Mouse (Mus musculus): ENCODE results near the gene Hoxd9. TPM values are rescaled to one million over a fixed set of nuclear protein-coding genes. Genes with fewer than 3 reads are reported as not detected.

Hoxd9 gene
- total and polyA plus RNA-seq, 3 experiments, result not detected

DNA sequence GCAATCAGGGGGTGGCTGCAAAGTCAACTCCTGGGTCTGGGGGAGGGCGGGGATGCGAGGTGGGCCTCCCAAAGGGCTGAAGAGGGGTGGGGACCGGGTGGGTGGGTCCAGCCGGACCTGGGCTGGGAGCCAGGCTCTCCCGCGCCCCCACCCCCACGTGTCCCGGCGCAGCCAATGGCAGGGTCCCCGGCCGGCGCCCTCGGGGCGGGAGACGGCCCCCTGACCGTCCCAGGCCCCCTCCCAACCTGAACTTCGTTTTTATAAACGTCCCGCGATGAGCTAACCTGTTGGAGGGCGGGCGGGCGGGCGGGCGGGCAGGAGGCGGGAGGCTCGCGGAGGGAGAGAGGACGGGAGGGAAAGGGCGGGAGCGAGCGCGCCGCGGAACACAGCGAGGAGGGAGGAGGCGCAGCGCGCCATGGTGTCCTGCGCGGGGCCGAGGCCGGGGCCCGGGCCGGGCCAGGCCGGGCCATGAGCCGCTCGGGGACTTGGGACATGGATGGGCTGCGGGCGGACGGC lies 29.6 kb upstream of the Hoxd9 start, which contains the start of gene Hoxd13:
TSS of gene Hoxd13 (plus strand) at position 469 of the 516 bp plus-strand sequence.
- no peak for TF ChIP-seq NELFE (IDR thresholded peaks at IDR 0.05; ENCODE audit: low read depth, low read length)
- no peak for TF ChIP-seq ZC3H11A (IDR thresholded peaks at IDR 0.05; ENCODE audit: low read depth, low read length)
- TF ChIP-seq MAFK (IDR thresholded peaks at IDR 0.05; ENCODE audit: borderline replicate concordance, low read depth, low read length), result no peak
- no peak for TF ChIP-seq USF2 (IDR thresholded peaks at IDR 0.05; ENCODE audit: borderline replicate concordance in 1 of 2, insufficient read depth in 1 of 2, low read depth in 1 of 2, low read length in 2 of 2)
- no peak for TF ChIP-seq KAT2A (conservative IDR thresholded peaks at IDR 0.05; ENCODE audit: low read depth, low read length)
- no peak for TF ChIP-seq MAX (IDR thresholded peaks at IDR 0.05; ENCODE audit: low read length)
- TF ChIP-seq MAZ (IDR thresholded peaks at IDR 0.05; ENCODE audit: low read depth, low read length), result no peak
- TF ChIP-seq ZMIZ1 (IDR thresholded peaks at IDR 0.05; ENCODE audit: low read depth, low read length), result no peak
- no peak for TF ChIP-seq ETS1 (IDR thresholded peaks at IDR 0.05; ENCODE audit: low read depth, low read length)
- no peaks in the 10 kb centered on the region for H3K79me2 ChIP-seq (ENCODE audit: control insufficient read depth, insufficient read depth, low read length, poor library complexity)
- H3K9ac ChIP-seq (ENCODE audit: control insufficient read depth, low read depth, low read length, poor library complexity, severe bottlenecking), result no peak within 1 kb of the TSS
- H3K27ac ChIP-seq (ENCODE audit: control insufficient read depth, low read depth, low read length), result no peak within 1 kb of the TSS
- H3K27me3 ChIP-seq (ENCODE audit: control insufficient read depth in 1 of 2, insufficient read depth in 2 of 2, low read length in 2 of 2), result no peaks in the 10 kb centered on the region
- no peak for DNase-seq (ENCODE audit: low read depth, low spot score)
- no peak within 1 kb of the TSS for H3K4me3 ChIP-seq (ENCODE audit: control insufficient read depth in 1 of 2, insufficient read depth in 1 of 2, low read depth in 2 of 2, low read length in 2 of 2)
- H3K36me3 ChIP-seq (ENCODE audit: control insufficient read depth in 1 of 2, insufficient read depth in 2 of 2, low read length in 2 of 2), result no peaks in the 10 kb centered on the region
- H3K4me1 ChIP-seq (ENCODE audit: control insufficient read depth in 1 of 2, insufficient read depth in 2 of 2, low read length in 2 of 2), result no peaks in the 10 kb centered on the region
- no peaks in the 10 kb centered on the region for H3K9me3 ChIP-seq (replicated peaks; ENCODE audit: insufficient read depth, low read length)

- Histone ChIP-seq H3K79me2 (ENCODE audit: control insufficient read depth, insufficient read depth, low read length, poor library complexity) (no peaks in the 10 kb centered on the region), H3K27me3 (ENCODE audit: control insufficient read depth in 1 of 2, insufficient read depth in 2 of 2, low read length in 2 of 2) (no peaks in the 10 kb centered on the region), H3K4me1 (ENCODE audit: control insufficient read depth in 1 of 2, insufficient read depth in 2 of 2, low read length in 2 of 2) (no peaks in the 10 kb centered on the region), H3K27ac (ENCODE audit: control insufficient read depth, low read depth, low read length) (no peak overlapping the region), H3K36me3 (ENCODE audit: control insufficient read depth in 1 of 2, insufficient read depth in 2 of 2, low read length in 2 of 2) (no peaks in the 10 kb centered on the region), H3K9ac (ENCODE audit: control insufficient read depth, low read depth, low read length, poor library complexity, severe bottlenecking) (no peak overlapping the region), H3K9me3 (replicated peaks; ENCODE audit: insufficient read depth, low read length) (no peaks in the 10 kb centered on the region), H3K4me3 (ENCODE audit: control insufficient read depth in 1 of 2, insufficient read depth in 1 of 2, low read depth in 2 of 2, low read length in 2 of 2) (no peak overlapping the region)
- no peak for DNase-seq (ENCODE audit: low read depth, low spot score)
- TF ChIP-seq POLR2AphosphoS2 (IDR thresholded peaks at IDR 0.05; ENCODE audit: low read length), result no peak
- TF ChIP-seq ETS1 (IDR thresholded peaks at IDR 0.05; ENCODE audit: low read depth, low read length), result no peak
- no peak for TF ChIP-seq CHD2 (IDR thresholded peaks at IDR 0.05; ENCODE audit: low read length)
- TF ChIP-seq MAZ (IDR thresholded peaks at IDR 0.05; ENCODE audit: low read depth, low read length), result no peak
- TF ChIP-seq RAD21 (IDR thresholded peaks at IDR 0.05; ENCODE audit: low read depth, low read length), result no peak
- no peak for TF ChIP-seq POLR2AphosphoS5 (IDR thresholded peaks at IDR 0.05; ENCODE audit: borderline replicate concordance, low read depth, low read length)
- TF ChIP-seq SIN3A (IDR thresholded peaks at IDR 0.05; ENCODE audit: low read length), result no peak
These were observed 28.9 kb upstream of the Hoxd9 start for GRCm38 (mm10) chr2:74668370-74669229.
